Mouse (Mus musculus): ENCODE results near the gene Tulp4.

- TF ChIP-seq CTCF (IDR thresholded peaks at IDR 0.05; ENCODE audit: low read depth) = no peak
- no peak for TF ChIP-seq EP300 (IDR thresholded peaks at IDR 0.05; ENCODE audit: low read depth)
Measured at GRCm38 (mm10) chr17:6203795-6204194, 97.6 kb downstream of the Tulp4 start.
